Mouse (Mus musculus) heart, postnatal 14 days (tissue): ENCODE measurements at regions not wholly inside any gene's neighbourhood (a gene's known extent, or its start where the extent isn't known, plus 50 kb on each side); places are given as distances from the start of the nearest gene placed in this dataset.

Source experiments
- DNase-seq, 2 experiments: peaks; one replicate each; pipeline ENCODE4 v3.0.0; 2021 to 2022
- intact Hi-C: fragments of 180-260 bp; cut with DNase I; formaldehyde crosslinking; loops from one replicate; pipeline ENCODE4 v1.15.1; 2025

GRCm38 (mm10) chr9:41595749-41596148, 434.3 kb upstream of the Ubash3b start:
- intact Hi-C loops = no loop called here
- DNase-seq = no peak

DNA sequence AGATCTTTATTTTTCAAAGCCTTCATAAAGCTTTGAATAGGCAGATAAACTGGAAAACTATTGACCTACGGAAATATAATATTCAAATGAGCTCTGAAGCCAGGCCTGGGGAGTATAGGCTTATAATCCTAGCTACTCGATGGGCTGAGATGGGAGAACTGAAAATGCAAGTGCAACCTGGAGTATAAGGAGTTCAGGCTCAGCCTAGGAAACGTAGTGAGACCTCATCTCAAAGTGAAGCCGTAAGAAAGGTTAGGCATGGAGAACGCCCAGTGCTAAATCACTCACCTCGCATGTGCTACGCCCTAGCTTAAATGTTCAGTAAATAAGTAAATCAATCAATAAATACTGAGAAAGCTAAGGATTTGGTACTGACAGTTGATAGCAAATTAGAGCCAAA, 432.5 kb upstream of the Ubash3b start:
- intact Hi-C loops = no loop called here
- no peak for DNase-seq

GRCm38 (mm10) chr9:41592900-41593690, 431.6 kb upstream of the Ubash3b start:
- no peak for DNase-seq

DNA sequence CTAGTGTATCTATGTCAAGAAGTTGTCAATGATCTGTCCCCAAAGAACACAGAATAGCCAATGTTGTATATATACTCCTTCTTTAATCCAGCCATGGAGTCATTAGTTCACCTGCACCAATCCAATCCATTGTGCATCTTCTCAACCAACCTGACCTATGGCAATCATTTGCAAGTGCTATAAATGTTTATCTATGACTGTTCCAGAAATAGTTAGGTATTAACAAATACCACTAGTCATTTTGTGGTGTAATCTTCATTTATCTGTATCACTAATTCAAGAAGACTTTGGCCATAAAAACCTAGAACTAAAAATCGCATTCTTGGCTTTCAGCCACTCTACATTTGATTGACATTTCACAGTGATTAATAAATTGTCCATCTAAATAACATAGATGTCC, 430.6 kb upstream of the Ubash3b start:
- intact Hi-C loops = no loop called here
- DNase-seq = no peak

More at GRCm38 (mm10) chr9:41592900-41593690, 431.6 kb upstream of the Ubash3b start:
- intact Hi-C loops = no loop called here

DNA sequence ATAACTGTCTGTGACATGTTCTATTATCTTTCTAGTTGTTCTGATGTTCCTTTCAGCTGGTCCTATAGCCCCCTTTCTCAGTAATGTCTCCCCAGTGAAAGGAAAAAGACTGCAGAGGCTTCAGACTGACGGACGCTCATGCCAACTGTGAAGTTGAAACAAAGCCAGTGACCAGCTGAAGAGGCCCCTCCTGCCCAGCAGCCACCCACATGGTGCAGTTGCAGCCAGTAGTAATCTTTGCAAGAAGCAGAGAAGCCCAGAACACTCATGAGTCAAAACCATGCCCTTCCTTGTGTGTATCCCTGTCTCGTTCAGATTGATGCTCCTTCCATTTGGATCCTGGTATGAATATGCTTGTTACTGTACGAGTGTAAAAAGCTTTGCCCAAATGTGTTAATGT, 428.7 kb upstream of the Ubash3b start:
- intact Hi-C loops = no loop called here
- peak in 1 of 2 experiments; percentile 52 for DNase-seq

DNA sequence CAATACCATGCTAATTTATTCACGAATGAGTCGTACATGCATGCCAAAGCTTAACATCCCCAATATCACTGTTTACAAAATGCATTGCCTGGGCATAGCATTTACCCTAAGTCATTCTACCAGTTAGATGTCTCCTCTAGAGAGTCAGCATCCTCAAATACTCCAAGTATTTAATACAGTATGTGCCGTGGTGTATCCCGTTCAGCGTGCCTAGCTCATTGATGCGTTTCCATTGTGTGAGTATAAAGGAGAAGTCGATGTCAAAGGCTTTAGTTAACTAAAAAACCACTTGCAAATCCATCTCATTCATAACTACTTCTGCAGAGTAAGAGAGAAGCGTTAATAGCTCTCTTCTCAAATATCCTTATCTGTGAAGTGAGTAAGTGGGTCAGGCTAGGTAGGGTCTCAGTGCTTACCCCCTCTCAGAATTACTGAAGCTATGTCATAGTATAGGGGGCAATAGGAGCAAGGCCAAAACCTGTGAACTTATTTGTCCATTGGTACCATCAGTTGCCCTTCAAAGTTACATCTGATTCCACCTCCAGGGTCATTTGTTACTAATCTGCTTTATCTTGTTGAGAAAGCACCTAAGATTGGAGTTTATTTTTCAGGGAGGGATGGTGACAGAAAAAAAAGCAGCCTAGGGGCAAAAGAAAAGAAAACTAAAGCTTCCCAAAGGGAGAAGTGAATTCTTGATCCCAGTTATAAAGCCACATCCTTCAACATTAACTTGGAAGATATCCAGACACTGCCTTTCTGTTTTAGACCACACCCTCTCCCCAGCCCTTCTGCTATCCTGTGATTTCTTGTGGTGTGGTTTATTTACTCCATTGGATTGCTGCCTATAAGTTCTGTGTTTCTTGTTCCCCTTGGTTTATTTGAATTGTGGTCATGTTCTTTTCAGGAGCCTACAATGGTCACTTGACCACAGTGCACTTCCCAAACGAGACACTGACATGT, 427.2 kb upstream of the Ubash3b start:
- DNase-seq = no peak
- intact Hi-C loops = no loop called here

DNA sequence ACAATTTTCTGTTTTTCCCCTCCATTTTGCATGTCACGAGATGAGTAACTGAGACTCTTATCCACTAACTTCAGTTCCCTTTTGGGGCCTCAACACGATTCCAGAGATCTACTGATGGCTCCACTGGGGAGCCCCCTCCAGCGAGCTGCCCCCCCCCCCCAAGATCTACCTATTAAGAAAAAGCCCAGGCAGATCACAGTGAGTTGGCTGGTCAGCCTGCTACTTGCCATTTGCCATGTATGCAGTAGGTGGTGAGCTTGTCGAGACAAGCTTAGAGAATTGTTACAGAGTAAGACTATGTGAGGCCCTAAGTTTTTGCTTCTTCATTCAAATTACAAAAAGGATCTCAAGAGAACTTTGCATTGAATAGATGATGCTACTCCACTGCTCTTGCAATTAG, 426.3 kb upstream of the Ubash3b start:
- intact Hi-C loops = no loop called here
- DNase-seq = no peak

DNA sequence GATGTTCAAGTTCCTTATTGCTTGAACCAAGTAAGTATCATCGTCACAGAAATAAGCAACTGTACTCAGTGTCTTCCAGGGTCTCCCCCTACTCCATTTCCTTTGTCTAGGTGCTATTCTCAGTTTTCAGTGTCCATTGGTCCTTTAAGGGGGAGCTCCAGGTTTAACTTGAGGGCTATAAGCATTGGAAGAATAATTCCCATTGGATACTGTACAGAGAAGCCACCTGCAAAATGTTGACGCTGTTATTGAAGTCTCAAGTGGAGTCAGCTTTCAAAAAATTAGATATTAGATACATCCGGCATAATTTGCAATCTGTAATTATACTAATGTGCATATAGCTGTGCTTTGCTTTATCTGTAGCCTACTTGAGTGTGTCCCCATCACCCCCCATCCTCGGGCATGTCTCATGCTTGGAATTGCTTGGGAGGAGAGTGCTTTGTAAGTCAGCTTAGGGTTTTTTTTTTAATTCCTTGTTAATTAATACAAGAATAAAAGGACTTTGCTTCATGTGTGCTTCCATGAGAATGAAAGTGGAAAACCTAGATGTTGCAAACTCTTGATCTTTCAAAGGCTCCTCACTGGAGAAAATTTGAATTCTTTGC, 425.6 kb upstream of the Ubash3b start:
- intact Hi-C loops = no loop called here
- no peak for DNase-seq

- intact Hi-C loops = no loop called here
- DNase-seq = no peak
These were observed 424.8 kb upstream of the Ubash3b start for GRCm38 (mm10) chr9:41586291-41586690.

GRCm38 (mm10) chr9:41585771-41586170, 424.3 kb upstream of the Ubash3b start:
- DNase-seq = no peak
- intact Hi-C loops = no loop called here

- no peak for DNase-seq
- intact Hi-C loops = no loop called here
These were observed 423.5 kb upstream of the Ubash3b start for GRCm38 (mm10) chr9:41585012-41585411.

DNA sequence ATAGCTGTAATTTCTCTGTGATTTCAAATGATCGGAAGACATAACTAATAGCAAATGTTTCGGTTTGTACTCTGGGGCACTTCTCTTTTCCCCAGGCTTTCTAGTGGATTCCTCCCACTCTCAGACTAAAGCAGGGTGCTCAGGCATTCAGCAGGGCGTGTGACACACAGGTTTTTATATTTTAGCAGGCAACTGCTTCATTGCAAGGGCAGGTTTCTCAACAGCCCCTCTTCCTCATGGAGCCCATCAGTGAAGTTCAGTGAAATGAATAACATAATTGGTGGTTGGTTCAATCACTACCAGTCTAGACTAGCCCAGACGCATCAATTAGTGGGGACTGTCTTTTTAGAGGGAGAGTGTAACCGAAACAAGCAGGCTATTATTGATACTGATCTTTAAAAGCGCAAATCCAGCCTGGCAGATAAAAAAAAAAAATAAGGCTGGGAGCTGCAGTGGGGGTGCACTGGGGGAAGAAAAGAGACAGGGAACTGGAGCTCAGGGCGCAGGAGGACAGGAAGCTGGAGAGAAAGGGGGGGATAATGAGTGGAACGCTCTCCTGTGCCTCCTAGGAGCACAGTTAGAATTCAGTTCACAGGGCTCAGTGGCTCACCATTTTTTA, 422.3 kb upstream of the Ubash3b start:
- DNase-seq = no peak
- intact Hi-C loops = no loop called here

GRCm38 (mm10) chr9:41583276-41583675, 421.8 kb upstream of the Ubash3b start:
- intact Hi-C loops = no loop called here

GRCm38 (mm10) chr9:41582711-41583236, 421.3 kb upstream of the Ubash3b start:
- intact Hi-C loops = no loop called here
- DNase-seq = no peak

More at GRCm38 (mm10) chr9:41583276-41583675, 421.8 kb upstream of the Ubash3b start:
- DNase-seq = no peak

- no peak for DNase-seq
- intact Hi-C loops = no loop called here
These were observed 420.7 kb upstream of the Ubash3b start for GRCm38 (mm10) chr9:41582171-41582570.

DNA sequence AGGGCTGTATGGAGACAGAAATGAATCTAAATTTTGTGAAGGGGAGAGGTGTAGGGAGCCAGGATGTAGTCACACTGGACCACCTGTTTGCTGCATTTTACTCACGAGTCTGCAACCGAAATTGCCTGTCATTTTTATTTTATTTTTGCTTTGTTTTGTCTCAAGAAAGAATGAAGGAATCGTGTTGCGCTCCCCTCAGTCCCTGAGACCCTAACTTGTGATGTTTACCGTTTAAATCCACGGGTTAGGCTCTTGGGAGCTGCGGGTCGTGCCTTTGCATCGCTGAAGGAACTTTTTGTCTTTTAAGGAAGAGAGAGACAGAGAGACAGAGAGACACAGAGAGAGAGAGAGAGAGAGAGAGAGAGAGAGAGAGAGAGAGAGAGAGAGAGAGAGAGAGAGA, 420.2 kb upstream of the Ubash3b start:
- no peak for DNase-seq
- intact Hi-C loops = loop anchor here (2.0 kb wide), 2 partner anchors 107 to 369 kb away; no protein-coding TSS in a partner anchor

- intact Hi-C loops = loop anchor here (2.0 kb wide), 2 partner anchors 106 to 370 kb away; no protein-coding TSS in a partner anchor
- peak; percentile 36 to 46 for DNase-seq
These were observed 419.7 kb upstream of the Ubash3b start for GRCm38 (mm10) chr9:41581152-41581551.

DNA sequence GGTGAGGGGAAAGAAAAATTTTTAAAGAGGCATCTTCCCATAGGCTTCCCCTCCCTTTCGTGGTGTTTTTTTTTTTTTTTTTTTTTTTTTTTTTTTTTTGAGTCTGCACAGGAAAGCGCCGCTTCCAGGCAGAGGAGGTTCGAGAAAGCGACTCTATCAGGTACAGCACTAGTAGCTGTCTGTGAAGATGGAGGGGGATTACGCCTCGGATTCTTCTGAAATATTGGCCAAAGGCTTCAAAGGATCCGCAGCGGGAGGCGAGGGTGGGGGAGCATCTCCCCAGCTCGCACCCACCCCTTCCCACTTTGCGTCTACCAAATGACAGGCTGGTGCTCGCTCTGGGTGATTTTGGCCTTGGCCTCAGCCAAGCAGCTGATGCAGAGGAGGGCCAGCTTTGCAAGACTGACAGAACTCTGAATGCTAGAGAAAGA, 419.1 kb upstream of the Ubash3b start:
- intact Hi-C loops = loop anchor here (2.0 kb wide), 2 partner anchors 106 to 370 kb away; no protein-coding TSS in a partner anchor
- peak; percentile 58 to 73 for DNase-seq

- intact Hi-C loops = loop anchor here (2.0 kb wide), 2 partner anchors 105 to 371 kb away; no protein-coding TSS in a partner anchor
- no peak for DNase-seq
These were observed 418.6 kb upstream of the Ubash3b start for GRCm38 (mm10) chr9:41580067-41580466.
